Mouse (Mus musculus) monocyte, adult 2 months (primary cell): ENCODE results near the gene Olfr424.

Source experiments
- DNase-seq, 2 experiments: peaks; one replicate each; pipeline ENCODE4 v3.0.0; 2022; ENCODE audit warnings: low spot score in 2 of 2, low read depth in 1 of 2

Gene Olfr424

GRCm38 (mm10) chr1:174131217-174131616, at the start of gene Olfr424:
Gene Olfr424, plus strand, starts transcription at chr1:174131517.
- DNase-seq = no peak

- no peak for DNase-seq
These were observed 47.3 kb upstream of the Olfr424 start, which contains the start of gene Olfr429 for GRCm38 (mm10) chr1:174084031-174084430. Gene Olfr429, plus strand, starts transcription at chr1:174084331.

DNA sequence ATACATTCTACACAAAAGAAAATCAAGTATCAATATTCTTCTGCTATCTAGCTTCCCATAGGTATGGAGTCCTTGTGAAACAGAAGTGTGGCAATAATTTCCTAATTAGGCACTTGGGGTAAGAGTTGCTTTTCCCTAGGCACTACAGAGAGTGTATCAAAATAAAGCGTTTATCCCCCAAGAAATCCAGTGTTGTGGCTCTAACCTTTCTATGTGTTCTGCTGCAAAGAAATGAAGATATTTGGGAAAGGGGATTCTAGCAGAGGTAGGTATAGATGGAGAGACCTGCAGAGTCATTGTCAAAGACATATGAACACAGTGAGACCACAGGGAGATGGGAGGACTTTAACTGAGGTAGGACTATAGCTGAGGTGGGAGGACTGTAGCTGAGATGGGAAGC, 34.7 kb upstream of the Olfr424 start, which contains the start of gene Olfr427:
Gene Olfr427 (plus strand): TSS at position 301 of the 400 bp plus-strand sequence.
- no peak for DNase-seq

DNA sequence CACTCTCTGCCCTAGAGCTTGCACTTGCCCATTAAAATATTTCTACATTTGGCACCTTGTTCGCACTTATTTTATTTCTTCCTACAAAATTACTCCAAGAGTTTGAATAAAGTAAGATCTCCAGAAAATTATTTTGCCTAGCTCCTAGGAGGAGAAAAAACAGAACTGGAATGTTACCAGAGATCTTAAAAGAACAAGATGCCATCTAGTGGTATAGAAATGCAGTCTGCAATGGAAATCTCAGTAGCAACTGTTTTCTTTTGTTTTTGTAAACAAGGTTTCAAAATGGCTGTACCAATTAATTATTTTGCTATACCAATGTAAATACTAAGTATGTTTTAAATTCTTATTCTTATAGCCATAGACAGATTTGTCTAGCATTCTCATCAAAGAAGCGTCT, 27.6 kb upstream of the Olfr424 start:
- no peak for DNase-seq

DNA sequence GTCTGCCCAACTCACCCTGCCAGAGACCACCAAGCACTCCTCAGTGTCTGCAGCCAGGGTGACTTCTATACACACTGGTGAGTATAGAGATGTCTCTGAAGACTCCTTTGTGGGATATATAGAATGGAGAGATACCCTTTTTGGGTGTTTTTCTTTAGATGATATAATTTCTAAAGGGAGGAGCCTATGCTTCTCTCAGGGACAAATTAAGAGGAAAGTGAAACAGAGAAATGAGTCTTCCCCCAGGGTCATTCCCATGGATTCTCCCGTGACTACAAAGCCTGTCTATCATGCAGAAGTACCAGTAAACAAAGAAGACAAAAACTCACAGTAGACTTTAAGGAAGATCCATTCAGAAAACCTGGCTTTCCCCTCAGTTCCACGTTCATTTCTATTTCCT, 10.3 kb upstream of the Olfr424 start, which contains the start of gene Olfr231:
Gene Olfr231 (minus strand): TSS at position 101 of the 400 bp plus-strand sequence.
- DNase-seq = no peak

- DNase-seq = no peak
These were observed 682 bp downstream of the Olfr424 start for GRCm38 (mm10) chr1:174131999-174132398.

DNA sequence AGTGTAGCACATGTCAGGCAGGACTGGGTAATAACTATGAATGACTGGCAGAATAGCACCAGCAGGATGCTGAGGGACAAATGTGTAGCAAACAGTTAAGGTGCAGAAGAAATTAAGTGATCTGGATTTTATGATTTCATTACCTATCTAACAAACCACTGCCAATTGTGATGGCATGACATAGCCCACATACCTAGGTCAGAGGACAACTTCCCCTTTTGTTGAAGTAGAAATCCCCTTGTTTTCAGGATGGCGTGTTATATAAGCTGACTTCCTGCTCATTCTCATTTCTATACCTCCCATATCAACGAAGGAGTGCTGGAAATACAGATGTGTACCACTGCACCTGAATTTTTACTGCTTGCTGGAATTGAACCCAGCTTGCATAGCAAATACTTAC, 10.1 kb downstream of the Olfr424 start:
- DNase-seq = no peak

DNA sequence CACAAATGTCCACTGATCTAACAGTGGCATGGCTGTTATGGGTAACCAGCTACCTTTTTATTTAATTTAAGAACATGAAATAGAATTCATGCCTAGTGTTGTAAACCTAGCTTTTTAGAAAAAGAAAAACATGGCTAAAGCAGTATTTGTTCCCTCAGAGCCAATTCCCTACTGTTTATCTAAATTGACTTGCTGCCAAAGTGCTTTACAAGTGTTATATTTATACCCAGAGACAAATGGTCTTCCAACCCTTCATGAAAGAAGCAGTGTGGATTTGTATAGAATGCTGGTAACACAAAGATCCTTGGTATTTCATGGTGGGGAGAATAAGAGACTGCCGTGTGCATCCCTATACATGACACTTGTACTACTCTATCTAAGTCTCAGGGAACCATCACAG, 15.4 kb downstream of the Olfr424 start:
- DNase-seq = no peak

DNA sequence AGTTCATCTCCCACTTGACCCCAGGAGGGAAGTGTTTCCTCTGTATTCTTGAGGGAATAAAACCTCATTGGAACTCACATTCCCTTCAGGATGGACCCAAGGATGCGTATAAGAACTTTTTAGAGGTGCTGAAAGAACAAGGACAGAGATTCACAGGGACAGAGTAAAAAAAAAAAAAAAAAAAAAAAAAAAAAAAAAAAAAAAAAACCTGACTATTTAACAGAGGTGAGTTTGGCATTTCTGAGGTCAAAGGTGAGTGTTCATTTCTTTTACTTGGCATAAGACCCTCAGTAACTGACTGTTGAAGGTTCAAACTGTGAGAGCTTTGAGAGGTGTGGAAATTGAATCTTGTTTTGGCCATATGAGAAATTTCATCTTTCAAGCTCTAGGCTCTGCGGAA, 18.0 kb downstream of the Olfr424 start:
- no peak for DNase-seq

- DNase-seq = no peak
These were observed 24.0 kb downstream of the Olfr424 start, which contains the start of gene Olfr420 for GRCm38 (mm10) chr1:174155333-174155732. Gene Olfr420, plus strand, starts transcription at chr1:174155633.

GRCm38 (mm10) chr1:174157622-174158021, 26.3 kb downstream of the Olfr424 start:
- DNase-seq = no peak

DNA sequence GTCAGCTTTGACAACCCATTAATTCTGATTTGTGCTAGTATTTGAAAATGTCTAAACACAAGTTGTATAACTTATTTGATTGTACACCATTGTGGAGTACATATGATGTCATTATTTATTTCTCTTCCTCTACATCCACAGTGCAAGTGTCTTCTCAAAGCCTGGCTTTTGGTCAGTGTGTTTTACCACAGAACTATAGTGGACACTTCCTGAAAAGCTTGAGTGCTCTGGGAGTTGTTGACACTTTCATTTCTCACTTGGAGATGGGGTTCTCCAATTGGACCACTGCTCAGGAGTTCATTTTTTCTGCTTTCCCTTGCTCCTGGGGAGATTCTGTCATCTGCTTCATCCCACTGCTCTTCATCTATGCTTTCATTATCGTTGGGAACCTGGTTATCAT, 27.2 kb downstream of the Olfr424 start:
- no peak for DNase-seq

DNA sequence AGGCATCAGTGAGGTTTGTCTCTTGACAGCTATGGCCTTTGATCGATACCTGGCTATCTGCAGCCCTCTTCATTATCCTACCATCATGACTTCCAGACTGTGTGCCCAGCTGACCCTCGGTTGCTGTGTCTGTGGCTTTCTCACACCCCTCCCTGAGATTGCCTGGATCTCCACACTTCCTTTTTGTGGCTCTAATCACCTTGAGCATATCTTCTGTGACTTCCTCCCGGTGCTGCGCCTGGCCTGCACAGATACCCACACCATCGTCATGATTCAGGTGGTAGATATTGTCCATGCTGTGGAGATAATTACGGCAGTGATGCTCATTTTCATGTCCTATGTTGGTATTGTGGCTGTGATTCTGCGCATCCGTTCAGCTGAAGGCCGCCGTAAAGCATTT, 27.8 kb downstream of the Olfr424 start:
- DNase-seq = no peak

GRCm38 (mm10) chr1:174169024-174169423, 37.7 kb downstream of the Olfr424 start:
- no peak for DNase-seq

GRCm38 (mm10) chr1:174170706-174171501, 39.6 kb downstream of the Olfr424 start:
- no peak for DNase-seq

DNA sequence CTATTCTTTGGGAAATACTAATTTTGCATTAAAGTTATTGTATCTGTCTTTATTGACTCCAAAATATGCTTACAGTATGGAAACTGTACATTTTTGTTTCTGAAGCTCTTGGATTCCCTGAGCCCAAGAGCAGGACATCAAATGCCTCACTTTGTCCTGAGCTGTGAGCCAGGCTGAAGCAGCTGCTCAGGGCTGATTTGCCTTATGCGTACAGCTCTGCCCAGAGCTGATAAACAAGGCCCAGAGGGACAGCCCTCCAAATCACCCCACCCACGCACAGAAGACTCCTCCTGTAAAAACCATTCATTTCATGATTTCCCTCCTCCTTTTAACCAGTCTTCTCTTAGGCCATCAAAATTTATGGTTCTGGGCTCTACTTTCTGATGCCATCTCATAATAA, 40.2 kb downstream of the Olfr424 start:
- DNase-seq = no peak

DNA sequence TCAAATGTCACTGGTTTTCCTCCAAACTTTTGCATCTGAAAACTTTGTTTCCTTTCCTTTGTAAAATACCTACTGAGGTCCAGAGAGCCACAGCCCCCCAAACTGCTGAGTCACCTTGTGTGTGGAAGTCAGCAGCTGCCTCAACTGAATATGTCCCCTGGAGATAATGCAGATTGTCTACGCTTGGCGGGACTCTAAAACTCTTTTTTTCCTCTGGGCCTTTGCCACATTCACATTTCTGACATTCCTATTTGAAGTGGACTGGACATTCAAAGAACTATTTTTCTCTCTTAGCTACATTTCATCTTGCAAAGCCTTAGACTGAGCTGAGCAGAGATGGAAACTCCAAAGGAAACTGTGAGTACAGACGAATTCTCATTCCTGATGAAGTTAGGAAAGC, 41.3 kb downstream of the Olfr424 start, which contains the start of gene Spta1:
Gene Spta1 (plus strand): TSS at position 172 of the 400 bp plus-strand sequence.
- no peak for DNase-seq
